Mouse (Mus musculus) lung, adult 2 months (tissue): ENCODE measurements around the gene Nbea. TPM values are rescaled to one million over a fixed set of nuclear protein-coding genes. Genes with fewer than 3 reads are reported as not detected.
A peak's percentile ranks its signal among the peaks of the same experiment; 100 is the strongest.

Source experiments
- DNase-seq: peaks from one replicate; pipeline ENCODE4 v3.0.0; 2022
- H3K4me1 ChIP-seq: fragments of 200-500 bp; 2 replicates; pipeline ENCODE4 v1.6.1; 2011; ENCODE audit warnings: low read length; ENCODE audit not compliant: control insufficient read depth, insufficient read depth
- H3K4me3 ChIP-seq: fragments of 200-500 bp; replicated peaks from 2 replicates; pipeline ENCODE3; 2011; ENCODE audit warnings: low read depth, mild to moderate bottlenecking, control low read depth, low read length; ENCODE audit errors: extremely low read depth
- CTCF ChIP-seq: fragments of 200-500 bp; IDR thresholded peaks from 2 replicates; pipeline ENCODE4 v1.5.1; 2011; ENCODE audit warnings: mild to moderate bottlenecking, low read length, control low read depth; ENCODE audit not compliant: insufficient read depth
- POLR2A ChIP-seq: fragments of 200-500 bp; IDR thresholded peaks from 2 replicates; pipeline ENCODE4 v1.6.1; 2011; ENCODE audit warnings: low read depth, mild to moderate bottlenecking, control low read depth, low read length, borderline replicate concordance; ENCODE audit errors: extremely low read depth
- WGBS: fragments of 180-500 bp; shearing (Covaris S2); methylation state at CpG from one replicate; pipeline ENCODE4 v1.1.7; 2018; 5-methylcytosine and 5-hydroxymethylcytosine counted together
- polyA plus RNA-seq: library from polyadenylated mRNA; depleted of rRNA; stranded (reverse); fragments of >200 nt; gene quantifications from 2 replicates; pipeline ENCODE4 v1.2.3, GENCODE M21; 2012; rRNA removed

Nbea gene
- 10.9 and 12.5 TPM in 2 replicates for polyA plus RNA-seq

- TF ChIP-seq CTCF (no peak), POLR2A (peak; percentile 46; the same call in 1 of the 2 replicates)
- peak within 1 kb of the TSS; percentile 95 for H3K4me3 ChIP-seq
- under 1% methylated on average over 122 of the region's 131 CpGs for WGBS
- peak; percentile 88 for DNase-seq
- H3K4me1 ChIP-seq, result peaks cover 4% of the 10 kb centered on the region
These were observed at the start of gene Nbea for GRCm38 (mm10) chr3:56183159-56184133. Gene Nbea (minus strand): TSS chr3:56183701.

- TF ChIP-seq CTCF (no peak), POLR2A (no peak)
- 35% methylated on average over 1 of the region's 1 CpGs for WGBS
These were observed 45.8 kb upstream of the Nbea start for GRCm38 (mm10) chr3:56229283-56229682.

GRCm38 (mm10) chr3:56215989-56216388, 32.5 kb upstream of the Nbea start:
- 54% methylated on average over 2 of the region's 2 CpGs for WGBS
- no peak for DNase-seq
- TF ChIP-seq CTCF (no peak), POLR2A (no peak)
- H3K4me1 ChIP-seq, result no peaks in the 10 kb centered on the region
- H3K4me3 ChIP-seq, result no peak overlapping the region

More at GRCm38 (mm10) chr3:56229283-56229682, 45.8 kb upstream of the Nbea start:
- H3K4me1 ChIP-seq, result no peaks in the 10 kb centered on the region
- DNase-seq, result no peak
- H3K4me3 ChIP-seq, result no peak overlapping the region

- no peak overlapping the region for H3K4me3 ChIP-seq
- TF ChIP-seq POLR2A (no peak), CTCF (no peak)
- H3K4me1 ChIP-seq, result no peaks in the 10 kb centered on the region
- 83% methylated on average over 6 of the region's 6 CpGs for WGBS
- DNase-seq, result no peak
These were observed 20.5 kb upstream of the Nbea start for GRCm38 (mm10) chr3:56203968-56204367.

GRCm38 (mm10) chr3:56188238-56188637, 4.7 kb upstream of the Nbea start:
- Histone ChIP-seq H3K4me3 (no peak overlapping the region), H3K4me1 (no peaks in the 10 kb centered on the region)
- no peak for DNase-seq
- TF ChIP-seq CTCF, result no peak
- no peak for TF ChIP-seq POLR2A
- 46% methylated on average over 1 of the region's 1 CpGs for WGBS

- H3K4me3 ChIP-seq, result no peak overlapping the region
- 31% methylated on average over 6 of the region's 6 CpGs for WGBS
- no peaks in the 10 kb centered on the region; the same call in 1 of the 2 replicates for H3K4me1 ChIP-seq
- DNase-seq, result no peak
- TF ChIP-seq CTCF, result no peak
- no peak for TF ChIP-seq POLR2A
These were observed 3.8 kb upstream of the Nbea start for GRCm38 (mm10) chr3:56187131-56187779.

- TF ChIP-seq CTCF (no peak), POLR2A (no peak)
- peak; percentile 28 for DNase-seq
- H3K4me3 ChIP-seq, result peak overlapping the region; percentile 95
- WGBS, result 1% methylated on average over 58 of the region's 61 CpGs
- peaks cover 4% of the 10 kb centered on the region for H3K4me1 ChIP-seq
These were observed 936 bp downstream of the Nbea start for GRCm38 (mm10) chr3:56182371-56183158.

- Histone ChIP-seq H3K4me1 (peaks cover 4% of the 10 kb centered on the region), H3K4me3 (peak overlapping the region; percentile 95)
- TF ChIP-seq CTCF, result no peak
- TF ChIP-seq POLR2A, result no peak
- no peak for DNase-seq
- WGBS, result 14% methylated on average over 4 of the region's 4 CpGs
These were observed 1.5 kb downstream of the Nbea start for GRCm38 (mm10) chr3:56181991-56182370.

- WGBS, result 40% methylated on average over 3 of the region's 3 CpGs
- Histone ChIP-seq H3K4me3 (no peak overlapping the region), H3K4me1 (peaks cover 4% of the 10 kb centered on the region)
- no peak for DNase-seq
- TF ChIP-seq CTCF (no peak), POLR2A (no peak)
These were observed 2.5 kb downstream of the Nbea start for GRCm38 (mm10) chr3:56181025-56181424.
